In genomic region chr9:120564247-120564646, GRCm38 (mm10) we compare ENCODE assay signal across 23 mouse cellular contexts. TPM values are rescaled to one million over a fixed set of nuclear protein-coding genes. Genes with fewer than 3 reads are reported as not detected.
DNase-seq lines count a peak whose midpoint lies in the region; ATAC-seq and TF ChIP-seq lines count a peak whose summit lies in the region.
"Had no signal": no experiment of that assay in that cellular context is flagged by ENCODE, and none has a peak within 500 bp of the region (broad histone marks: within the 10 kb centered on the region; RNA-seq: fewer than 3 reads in every experiment).

No protein-coding gene starts in this region.

- H3K9ac ChIP-seq in MEL (ENCODE audit: control insufficient read depth, low read depth, low read length, poor library complexity, severe bottlenecking) = no peak overlapping the region
- H3K9ac ChIP-seq in hindbrain, embryonic 14.5 days = no peak overlapping the region
- H3K9ac ChIP-seq: embryonic facial prominence, embryonic 13.5 days; embryonic facial prominence, embryonic 15.5 days; forebrain, embryonic 12.5 days had no signal

- peaks cover 0 to 6% of the 10 kb centered on the region in 2 experiments; a peak in 2 of 4 replicates for H3K36me3 ChIP-seq in MEL (ENCODE audit: control insufficient read depth in 1 of 2, insufficient read depth in 2 of 2, low read length in 2 of 2)
- H3K36me3 ChIP-seq in hindbrain, embryonic 14.5 days (replicated peaks; ENCODE audit: control insufficient read depth, insufficient read depth) = no peaks in the 10 kb centered on the region
- H3K36me3 ChIP-seq: embryonic facial prominence, embryonic 13.5 days; embryonic facial prominence, embryonic 15.5 days; forebrain, embryonic 10.5 days; forebrain, embryonic 12.5 days had no signal

- TF ChIP-seq EP300 in MEL (IDR thresholded peaks at IDR 0.05; ENCODE audit: low read depth in 1 of 2, low read length in 2 of 2) = no peak; a peak in 1 of 4 replicates

- TF ChIP-seq CTCF in MEL (IDR thresholded peaks at IDR 0.05 in 2 of 3, conservative IDR thresholded peaks at IDR 0.05 in 1 of 3; ENCODE audit: control insufficient read depth in 1 of 3, insufficient read depth in 1 of 3, low read depth in 2 of 3, low read length in 3 of 3, poor library complexity in 1 of 3, severe bottlenecking in 1 of 3) = no peak

- TF ChIP-seq RAD21 in MEL (IDR thresholded peaks at IDR 0.05; ENCODE audit: low read depth, low read length) = no peak

- H3K27me3 ChIP-seq in MEL (ENCODE audit: control insufficient read depth in 1 of 2, insufficient read depth in 2 of 2, low read length in 2 of 2) = no peaks in the 10 kb centered on the region
- H3K27me3 ChIP-seq in hindbrain, embryonic 14.5 days (ENCODE audit: control insufficient read depth, insufficient read depth, low read length) = no peaks in the 10 kb centered on the region
- H3K27me3 ChIP-seq: embryonic facial prominence, embryonic 13.5 days; embryonic facial prominence, embryonic 15.5 days had no signal

- no peak for TF ChIP-seq POLR2A in MEL (IDR thresholded peaks at IDR 0.05; ENCODE audit: control insufficient read depth in 1 of 2, insufficient read depth in 1 of 2, low read depth in 1 of 2, low read length in 2 of 2, poor library complexity in 1 of 2)

- intact Hi-C loops in gastrocnemius, postnatal 14 days (cut with DNase I; ENCODE audit: low total_unique reads) = no loop called here

- WGBS in hindbrain, embryonic 14.5 days = 86% methylated on average over 2 of the region's 2 CpGs

- H3K4me3 ChIP-seq in MEL (ENCODE audit: control insufficient read depth in 1 of 2, insufficient read depth in 1 of 2, low read depth in 2 of 2, low read length in 2 of 2) = no peak overlapping the region
- no peak overlapping the region for H3K4me3 ChIP-seq in hindbrain, embryonic 14.5 days (replicated peaks; ENCODE audit: low read length)
- H3K4me3 ChIP-seq: embryonic facial prominence, embryonic 13.5 days; embryonic facial prominence, embryonic 15.5 days; erythroblast, embryonic 14.5 days; forebrain, embryonic 10.5 days; forebrain, embryonic 12.5 days had no signal

- peak; percentile 43 for ATAC-seq in granulocyte monocyte progenitor cell, adult 5-6 weeks (replicated peaks; ENCODE audit: poor library complexity, severe bottlenecking)
- ATAC-seq in hindbrain, embryonic 14.5 days (ENCODE audit: low FRiP score) = no peak
- ATAC-seq: forebrain, embryonic 14.5 days; forebrain, embryonic 16.5 days had no signal

- H3K79me2 ChIP-seq in MEL (ENCODE audit: control insufficient read depth, insufficient read depth, low read length, poor library complexity) = no peaks in the 10 kb centered on the region

- H3K4me1 ChIP-seq in MEL (ENCODE audit: control insufficient read depth in 1 of 2, insufficient read depth in 2 of 2, low read length in 2 of 2) = peaks cover 2 to 20% of the 10 kb centered on the region in 2 experiments
- no peaks in the 10 kb centered on the region for H3K4me1 ChIP-seq in hindbrain, embryonic 14.5 days (replicated peaks; ENCODE audit: control insufficient read depth, insufficient read depth, low read length)
- H3K4me1 ChIP-seq: embryonic facial prominence, embryonic 13.5 days; embryonic facial prominence, embryonic 15.5 days; forebrain, embryonic 10.5 days; forebrain, embryonic 12.5 days had no signal

- H3K9me3 ChIP-seq in MEL (replicated peaks; ENCODE audit: insufficient read depth, low read length) = no peaks in the 10 kb centered on the region
- H3K9me3 ChIP-seq in hindbrain, embryonic 14.5 days (ENCODE audit: control insufficient read depth, low read length) = no peaks in the 10 kb centered on the region
- H3K9me3 ChIP-seq: embryonic facial prominence, embryonic 13.5 days; embryonic facial prominence, embryonic 15.5 days; forebrain, embryonic 10.5 days; forebrain, embryonic 12.5 days had no signal

- H3K4me2 ChIP-seq in hindbrain, embryonic 14.5 days (replicated peaks) = no peak overlapping the region
- H3K4me2 ChIP-seq: embryonic facial prominence, embryonic 13.5 days; embryonic facial prominence, embryonic 15.5 days; forebrain, embryonic 12.5 days had no signal

- DNase-seq in 416B (ENCODE audit: low read depth) = peak; percentile 41
- DNase-seq in MEL (ENCODE audit: low read depth, low spot score) = peak; percentile 55
- no peak for DNase-seq in hindbrain, embryonic 14.5 days (ENCODE audit: low spot score)
- DNase-seq in gastrocnemius, postnatal 14 days = no peak
- no peak for DNase-seq in heart, postnatal 4 days
- DNase-seq: adrenal gland, adult 2 months; adrenal gland, postnatal 14 days; adrenal gland, postnatal 36 days; cerebellum, adult 11-12 months; cerebellum, adult 2 months; cerebellum, adult 9-10 months; cerebellum, postnatal 10 days; cerebellum, postnatal 25 days; embryo, embryonic 11 days had no signal

- H3K27ac ChIP-seq in MEL (ENCODE audit: control insufficient read depth, low read depth, low read length) = no peak overlapping the region
- H3K27ac ChIP-seq in hindbrain, embryonic 14.5 days = no peak overlapping the region
- H3K27ac ChIP-seq: embryonic facial prominence, embryonic 13.5 days; embryonic facial prominence, embryonic 15.5 days; forebrain, embryonic 10.5 days; forebrain, embryonic 12.5 days had no signal

TF ChIP-seq in MEL, 35 proteins besides CTCF, POLR2A, EP300 and RAD21:
- TF ChIP-seq ZMIZ1 (IDR thresholded peaks at IDR 0.05; ENCODE audit: low read depth, low read length) (no peak), TCF12 (IDR thresholded peaks at IDR 0.05; ENCODE audit: low read depth, low read length) (no peak), GATA1 (IDR thresholded peaks at IDR 0.05; ENCODE audit: low read depth, low read length) (no peak), ZNF384 (IDR thresholded peaks at IDR 0.05; ENCODE audit: low read depth, low read length) (peak; percentile 98), ZKSCAN1 (IDR thresholded peaks at IDR 0.05; ENCODE audit: low read depth, low read length) (peak; percentile 52; the same call in 1 of the 2 replicates)

RNA-seq across cellular contexts. Expression of gene Rpl14, which starts 7.0 kb away (rescaled TPM):
- 1,524 and 1,607 TPM in 2 replicates for total RNA-seq in MEL (2012; rRNA removed)
- 100 to 1,000 TPM in 1 of 2 experiments, not detected in 1; 502 TPM for polyA plus RNA-seq in MEL (2012; ENCODE audit: insufficient read depth in 1 of 2, insufficient read length in 2 of 2, low read depth in 1 of 2, low replicate concordance in 2 of 2, missing spikeins in 1 of 2)
- total RNA-seq in granulocyte monocyte progenitor cell, adult 5-6 weeks (2014; fragmentation: Nextera tagmentation) = 1,591 and 1,842 TPM in 2 replicates
- 1,837 and 2,050 TPM in 2 replicates for total RNA-seq in granulocyte monocyte progenitor cell, adult 5-6 weeks (2017)
- polyA plus RNA-seq in hindbrain, embryonic 14.5 days (2014; fragmentation: Nextera tagmentation; extraction: Ambion mirVana) = 478 and 522 TPM in 2 replicates
- total RNA-seq in gastrocnemius, postnatal 14 days (2021) = 100 to 1,000 TPM; 386 to 432 TPM
- total RNA-seq in heart, postnatal 4 days (2021) = 100 to 1,000 TPM; 434 to 461 TPM

RNA-seq across cellular contexts. Expression of gene Entpd3, which starts 24.6 kb away (rescaled TPM):
- not detected in 2 replicates for total RNA-seq in MEL (2012; rRNA removed)
- under 1 TPM in 1 of 2 experiments, not detected in 1; 0.03 TPM for polyA plus RNA-seq in MEL (2012; ENCODE audit: insufficient read depth in 1 of 2, insufficient read length in 2 of 2, low read depth in 1 of 2, low replicate concordance in 2 of 2, missing spikeins in 1 of 2)
- total RNA-seq in granulocyte monocyte progenitor cell, adult 5-6 weeks (2014; fragmentation: Nextera tagmentation) = not detected in 2 replicates
- not detected in 2 replicates for total RNA-seq in granulocyte monocyte progenitor cell, adult 5-6 weeks (2017)
- 4.3 and 4.4 TPM in 2 replicates for polyA plus RNA-seq in hindbrain, embryonic 14.5 days (2014; fragmentation: Nextera tagmentation; extraction: Ambion mirVana)
- not detected for total RNA-seq in gastrocnemius, postnatal 14 days (2021)
- total RNA-seq in heart, postnatal 4 days (2021) = under 1 TPM; 0.07 to 0.09 TPM
- polyA plus RNA-seq: G1E had no signal

Comparison
In these comparisons a context has a peak if more than half of its experiments do, and no peak if none do; other contexts are left out.
1. DNase-seq: peak in 416B (single experiment) and MEL (single experiment); none in hindbrain, embryonic 14.5 days (single experiment), gastrocnemius, postnatal 14 days (single experiment) and heart, postnatal 4 days (single experiment).